Mouse (Mus musculus): Measurements from ENCODE around the gene Fkbp5.
A peak's percentile ranks its signal among the peaks of the same experiment; 100 is the strongest.
"Not testable (repeated sequence)": the region's sequence is repeated elsewhere in the genome, so short reads cannot be mapped to it uniquely, and the experiment has no call there.

Fkbp5 gene

DNA sequence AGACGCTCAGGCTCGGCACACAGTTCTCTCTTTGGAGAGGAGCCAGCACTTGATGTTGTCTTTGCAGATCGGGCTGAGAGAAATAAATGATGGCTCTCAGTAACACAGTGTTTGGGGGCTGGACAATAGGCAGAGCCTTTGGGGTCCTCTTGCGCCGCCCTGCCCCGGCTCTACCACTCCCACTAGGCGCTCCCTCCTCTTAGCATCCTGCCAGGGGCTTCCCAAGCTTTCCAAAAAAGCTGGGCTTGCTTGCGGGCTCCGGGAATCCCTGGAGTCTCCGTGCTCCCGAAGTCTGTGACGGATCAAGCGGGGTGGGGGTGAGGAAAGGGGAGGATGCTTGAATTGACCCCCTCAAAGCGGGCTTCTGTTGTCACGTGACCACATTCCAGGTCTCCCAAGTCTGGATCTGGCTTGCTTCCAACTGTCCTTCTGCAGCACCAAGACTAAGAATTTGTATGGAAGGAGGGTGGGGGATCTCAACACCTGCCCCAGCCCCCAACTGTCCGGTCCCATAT lies at the start of gene Fkbp5:
Gene Fkbp5, minus strand, starts transcription at position 87 of the 515 bp plus-strand sequence.
- peak in 1 of 2 experiments; percentile 44 for DNase-seq (ENCODE audit: low spot score in 2 of 2)

DNA sequence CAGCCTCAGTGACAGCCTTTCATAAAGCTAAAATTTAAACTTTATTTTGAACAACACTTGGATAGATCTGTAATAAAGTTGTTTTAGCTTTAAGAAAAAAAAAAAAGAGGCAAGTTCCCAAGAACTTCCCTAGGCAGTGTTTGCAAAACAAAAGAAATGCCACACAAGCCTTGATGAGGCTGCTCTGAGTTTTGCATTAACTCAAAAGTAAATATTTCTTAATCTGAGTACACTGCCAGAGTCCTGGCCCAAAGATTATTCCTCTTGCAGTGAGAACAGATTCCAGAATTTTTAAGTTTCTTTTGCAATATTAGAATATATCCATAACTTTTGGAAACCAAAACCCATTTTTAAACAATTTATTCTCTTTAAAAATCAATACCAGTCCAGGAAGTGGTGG lies 47.9 kb upstream of the Fkbp5 start:
- no peak for DNase-seq (ENCODE audit: low spot score in 2 of 2)

DNA sequence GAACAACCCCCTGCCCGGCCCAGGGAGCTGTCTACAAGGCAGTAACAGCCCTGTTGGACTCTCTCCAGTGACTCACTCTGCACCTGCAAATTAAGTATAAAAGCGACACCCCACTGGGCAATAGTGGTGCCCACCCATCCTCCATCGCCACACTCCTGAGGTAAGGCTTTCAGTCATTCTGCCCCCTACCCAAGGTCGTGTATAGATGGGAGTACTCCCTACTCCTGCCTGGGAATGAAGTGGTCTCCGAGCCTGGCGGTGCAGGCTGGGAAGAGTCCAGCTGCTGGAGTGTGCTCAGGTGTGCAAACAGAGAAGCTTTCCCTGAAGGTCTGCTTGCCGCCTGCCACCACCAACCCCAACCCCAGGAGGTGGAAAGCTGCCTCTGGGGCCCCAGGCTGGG lies 44.3 kb upstream of the Fkbp5 start:
- DNase-seq (ENCODE audit: low spot score in 2 of 2), result no peak

DNA sequence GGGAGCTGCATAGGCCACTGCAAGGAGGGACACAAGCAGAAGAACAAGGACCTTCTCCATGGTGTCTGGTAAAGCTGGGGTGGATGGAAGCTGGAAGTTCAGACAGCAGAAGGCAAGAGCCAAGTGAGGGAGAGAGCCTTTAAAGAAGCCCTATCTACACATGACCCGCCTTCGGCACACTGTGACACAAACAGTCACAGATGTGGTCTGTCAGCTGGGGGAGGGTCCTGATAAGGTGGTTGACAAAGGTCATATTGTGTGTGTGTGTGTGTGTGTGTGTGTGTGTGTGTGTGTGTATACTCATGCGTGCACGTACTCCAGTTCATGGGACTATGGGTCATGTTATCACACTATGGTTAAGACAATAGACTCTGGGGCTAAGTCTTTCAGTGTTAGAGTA lies 43.3 kb upstream of the Fkbp5 start, which contains the start of gene Clps:
Gene Clps, minus strand, starts transcription at position 169 of the 400 bp plus-strand sequence.
- DNase-seq (ENCODE audit: low spot score in 2 of 2), result no peak

DNA sequence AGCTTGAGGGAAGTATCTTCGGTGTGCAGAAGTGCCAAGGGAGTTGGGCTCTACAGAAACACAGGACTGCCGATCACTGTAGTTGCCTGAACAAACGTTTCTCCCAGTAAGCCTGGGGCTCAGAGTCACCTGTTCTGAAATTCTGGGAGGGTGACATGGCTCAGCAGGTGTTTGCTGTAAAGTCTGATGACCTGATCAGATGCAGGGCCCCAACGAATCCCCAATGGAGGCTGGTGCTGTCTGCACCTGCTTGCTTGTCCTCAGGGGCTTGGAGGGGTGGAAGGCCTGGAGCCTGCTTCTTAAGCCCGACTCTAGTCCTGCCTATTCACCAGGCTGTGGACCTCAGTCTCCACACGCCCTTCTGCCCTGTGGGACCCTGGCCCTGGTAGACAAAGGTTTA lies 40.4 kb upstream of the Fkbp5 start:
- no peak for DNase-seq (ENCODE audit: low spot score in 2 of 2)

DNA sequence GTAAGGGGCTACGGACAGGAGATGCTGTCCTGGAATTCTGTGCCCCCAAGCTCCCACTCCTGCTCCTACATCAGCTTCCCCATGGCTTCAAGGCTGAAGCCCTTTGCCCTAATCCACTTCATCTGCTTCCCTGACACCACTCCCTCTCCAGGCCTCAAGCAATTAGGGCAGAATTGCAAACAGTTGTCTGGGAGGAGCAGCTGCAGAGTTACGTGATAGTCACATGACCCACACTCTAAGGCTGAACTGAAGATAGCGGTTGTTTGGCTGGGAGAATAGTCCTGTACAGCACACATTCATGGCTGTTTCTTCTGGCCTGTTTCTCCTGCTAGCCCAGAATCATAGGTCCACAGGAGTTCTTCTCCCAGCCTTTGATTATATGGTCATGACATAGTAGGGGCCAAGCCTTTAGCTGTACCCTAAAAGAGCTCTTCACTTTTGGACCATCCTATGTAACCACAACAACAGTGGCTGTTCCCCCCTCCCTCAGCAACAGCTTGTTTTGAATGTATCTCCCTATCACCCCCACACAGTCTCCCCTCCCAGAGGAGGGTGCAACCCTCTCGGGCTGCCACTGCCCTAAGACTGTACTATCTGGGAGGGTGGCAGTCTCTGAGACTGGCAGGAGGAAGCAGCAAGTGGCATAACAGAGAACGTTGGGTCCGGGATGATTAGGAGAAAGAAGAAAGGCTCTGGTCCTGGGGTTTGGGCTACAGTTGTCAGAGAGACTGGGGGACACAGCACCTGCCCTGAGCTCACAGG lies 39.5 kb upstream of the Fkbp5 start:
- no peak for DNase-seq (ENCODE audit: low spot score in 2 of 2)

DNA sequence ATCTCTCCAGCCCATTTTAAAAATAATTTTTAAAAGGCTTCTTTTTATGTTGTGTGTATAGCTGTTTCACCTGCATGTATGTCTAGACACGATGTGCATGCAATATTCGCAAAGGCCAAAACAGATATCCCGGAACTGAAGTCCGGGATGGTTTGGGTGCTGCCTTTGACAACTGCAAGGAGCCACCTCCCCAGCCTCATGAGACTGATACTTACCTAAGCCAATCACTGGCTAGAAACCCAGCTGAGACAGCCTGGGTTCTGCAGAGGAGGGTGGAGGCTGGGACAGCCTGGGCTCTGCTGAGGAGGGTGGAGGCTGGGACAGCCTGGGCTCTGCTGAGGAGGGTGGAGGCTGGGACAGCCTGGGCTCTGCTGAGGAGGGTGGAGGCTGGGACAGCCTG lies 36.7 kb upstream of the Fkbp5 start:
- not testable (repeated sequence) for DNase-seq (ENCODE audit: low spot score in 2 of 2)

DNA sequence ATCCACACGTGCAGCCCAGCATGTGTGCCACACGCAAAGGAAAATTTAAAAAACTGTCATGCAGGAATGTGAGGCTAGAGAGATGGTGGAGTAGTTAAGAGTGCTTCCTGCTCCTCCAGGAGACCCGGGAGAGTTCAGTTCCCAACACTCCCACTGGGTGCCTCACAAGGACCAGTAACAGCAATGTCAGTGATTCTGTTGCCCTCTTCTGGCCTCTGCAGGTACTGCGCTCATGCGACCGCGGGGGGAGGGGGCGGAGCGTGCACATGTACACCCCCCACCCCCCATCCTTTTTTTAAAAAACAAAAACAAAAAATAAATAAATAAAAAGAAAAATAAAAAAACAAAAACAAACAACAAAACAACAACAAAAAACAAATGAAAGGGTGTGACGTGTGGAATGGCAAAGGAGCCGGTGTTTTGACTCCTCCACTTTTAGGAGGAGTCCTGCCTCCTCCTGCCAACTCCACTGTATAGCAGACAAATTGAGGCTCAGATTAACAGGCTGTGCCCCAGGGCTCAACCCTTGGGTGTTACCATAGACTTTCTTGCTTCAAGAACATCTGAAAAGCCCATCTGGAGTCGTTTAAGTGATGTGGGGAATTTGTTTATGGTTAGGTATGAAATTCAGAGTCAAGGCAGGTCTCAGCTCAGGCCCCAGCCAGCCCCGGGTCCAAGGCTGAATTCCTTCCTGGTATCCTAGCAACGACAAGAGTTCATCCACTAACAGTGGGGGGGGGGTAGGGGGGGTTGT lies 35.9 kb upstream of the Fkbp5 start:
- peak; percentile 53 to 62 for DNase-seq (ENCODE audit: low spot score in 2 of 2)

DNA sequence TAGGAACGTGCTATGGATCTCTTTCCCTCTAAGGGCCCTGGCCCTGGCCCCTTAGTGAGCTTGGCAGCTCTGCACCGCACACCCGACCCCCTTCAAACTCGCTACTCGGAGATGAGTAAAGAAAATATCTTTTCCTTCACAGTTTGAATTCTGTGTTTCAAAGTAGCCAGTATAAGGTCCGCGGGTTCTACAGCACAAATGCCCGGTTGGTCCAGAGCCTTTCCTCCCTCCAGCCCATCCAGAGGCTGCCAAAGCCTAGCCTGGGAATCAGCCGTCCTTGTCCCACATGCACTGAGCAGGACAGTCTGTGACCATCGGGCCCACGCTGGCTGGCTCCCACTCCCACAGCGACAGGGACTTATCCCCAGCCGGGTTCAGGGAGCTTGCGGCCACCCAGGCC lies 31.8 kb upstream of the Fkbp5 start, which contains the start of gene Clpsl2:
Gene Clpsl2, plus strand, starts transcription at position 301 of the 400 bp plus-strand sequence.
- DNase-seq (ENCODE audit: low spot score in 2 of 2), result no peak

DNA sequence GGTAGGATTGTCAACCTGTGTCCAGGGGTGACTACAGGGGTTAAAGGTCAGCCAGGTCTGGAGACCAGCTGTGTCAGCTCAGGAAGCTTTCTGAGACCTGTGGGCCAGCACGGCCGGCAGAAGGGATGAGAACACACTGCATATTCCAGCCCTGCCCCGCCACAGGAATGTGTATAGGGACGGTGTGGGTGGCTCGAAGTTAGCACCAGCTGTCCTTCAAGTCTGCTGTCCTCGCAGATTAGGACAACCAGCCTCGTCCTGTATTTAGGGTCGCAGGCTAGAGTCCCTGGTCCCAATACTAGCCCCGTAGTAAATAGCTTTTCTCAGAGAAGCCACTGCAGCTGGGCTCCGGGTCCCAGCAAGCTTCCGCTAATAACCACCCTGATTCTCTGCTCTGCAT lies 31.2 kb upstream of the Fkbp5 start:
- DNase-seq (ENCODE audit: low spot score in 2 of 2), result no peak

DNA sequence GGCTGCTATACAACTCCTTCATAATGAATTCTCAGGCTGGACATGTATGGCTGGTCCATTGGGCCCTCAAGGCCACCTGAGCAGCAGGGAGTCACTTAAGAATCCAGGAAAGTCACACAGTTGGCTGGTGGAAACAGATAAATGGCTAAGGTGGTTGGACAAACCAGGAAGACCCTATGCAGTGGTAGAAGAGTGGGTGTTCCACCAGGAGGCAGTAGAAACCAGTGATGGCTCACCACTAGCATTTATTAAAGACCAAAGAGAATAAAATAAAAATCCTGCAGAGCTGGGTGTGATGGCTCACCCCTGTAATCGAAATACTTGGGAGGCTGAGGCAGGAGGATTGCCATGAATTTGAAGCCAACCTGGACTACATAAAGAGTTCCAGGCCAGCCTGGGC lies 29.6 kb upstream of the Fkbp5 start:
- DNase-seq (ENCODE audit: low spot score in 2 of 2), result no peak

DNA sequence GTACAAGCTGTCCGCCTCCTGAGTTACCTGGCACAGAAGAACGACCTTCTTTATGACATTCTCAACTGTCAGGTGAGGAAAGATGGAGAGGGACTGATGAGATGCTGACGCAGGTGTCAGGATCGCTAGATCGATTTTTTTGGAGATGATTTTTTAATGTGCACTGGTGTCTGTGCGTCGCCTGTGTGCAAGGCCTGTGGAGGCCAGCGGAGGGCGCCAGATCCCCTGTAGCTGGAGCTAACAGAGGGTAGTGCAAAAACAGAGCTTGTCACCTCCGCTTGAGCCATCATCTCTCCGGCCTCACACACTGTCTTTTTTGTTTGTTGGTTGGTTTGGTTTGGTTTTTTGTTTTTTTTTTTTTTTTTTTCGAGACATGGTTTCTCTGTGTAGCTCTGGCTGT lies 20.6 kb upstream of the Fkbp5 start:
- DNase-seq (ENCODE audit: low spot score in 2 of 2), result no peak

DNA sequence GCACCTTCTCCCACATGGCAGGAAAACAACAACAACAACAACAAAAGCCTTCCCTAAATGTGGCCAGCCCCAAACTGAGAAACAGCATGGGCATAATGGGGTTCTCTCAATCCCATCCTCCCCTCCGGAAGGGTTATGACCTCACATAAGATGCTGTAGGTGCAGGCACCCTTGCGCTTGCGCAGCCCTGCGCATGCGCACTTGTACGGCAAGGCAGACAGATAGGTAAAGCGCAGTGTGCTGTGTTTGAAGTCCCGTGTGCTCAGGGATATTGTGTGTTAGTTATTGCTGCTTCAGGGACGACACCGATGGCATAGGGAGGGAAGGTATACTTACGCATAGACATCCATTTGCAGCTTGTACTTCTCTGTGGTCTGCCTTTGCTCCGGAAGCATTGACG lies 16.0 kb upstream of the Fkbp5 start:
- no peak for DNase-seq (ENCODE audit: low spot score in 2 of 2)

DNA sequence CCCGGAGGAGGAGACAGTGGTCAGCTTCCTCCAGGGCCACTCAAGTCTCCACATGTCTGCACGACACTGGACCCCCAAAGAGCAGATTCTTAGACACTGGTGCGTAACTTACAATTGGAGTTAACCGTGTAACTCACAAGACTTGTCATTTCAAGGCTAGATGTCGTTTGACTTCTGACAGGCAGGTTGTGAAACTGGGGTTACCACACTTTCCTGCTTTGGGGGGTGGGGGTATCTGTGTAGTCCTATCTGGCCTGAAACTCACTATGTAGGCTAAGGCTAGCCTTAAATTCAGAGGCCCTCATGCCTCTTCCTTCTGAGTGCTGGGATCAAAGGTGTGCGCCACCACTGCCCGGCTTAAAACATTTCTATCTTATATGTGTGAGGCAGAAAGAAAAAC lies 15.2 kb upstream of the Fkbp5 start:
- DNase-seq (ENCODE audit: low spot score in 2 of 2), result no peak

DNA sequence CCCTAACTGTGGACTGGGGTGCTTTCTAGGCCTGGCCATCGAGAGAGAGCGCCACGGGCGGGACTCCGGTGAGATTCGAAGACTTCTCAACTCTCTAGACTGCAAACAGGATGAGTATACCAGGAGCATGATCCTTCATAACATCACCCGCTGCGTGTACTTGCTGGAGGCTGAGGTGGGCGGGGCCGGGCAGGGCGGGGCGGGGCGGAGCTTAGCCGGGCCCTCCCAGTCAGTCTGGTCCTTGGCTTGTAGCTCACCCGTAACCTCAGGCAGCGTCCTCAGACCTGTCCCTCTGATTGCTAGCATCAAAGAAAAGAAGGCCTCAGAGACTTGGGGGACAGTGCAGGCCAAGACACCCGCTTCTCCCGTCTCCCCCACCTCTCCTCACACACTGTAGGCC lies 14.6 kb upstream of the Fkbp5 start:
- no peak for DNase-seq (ENCODE audit: low spot score in 2 of 2)

DNA sequence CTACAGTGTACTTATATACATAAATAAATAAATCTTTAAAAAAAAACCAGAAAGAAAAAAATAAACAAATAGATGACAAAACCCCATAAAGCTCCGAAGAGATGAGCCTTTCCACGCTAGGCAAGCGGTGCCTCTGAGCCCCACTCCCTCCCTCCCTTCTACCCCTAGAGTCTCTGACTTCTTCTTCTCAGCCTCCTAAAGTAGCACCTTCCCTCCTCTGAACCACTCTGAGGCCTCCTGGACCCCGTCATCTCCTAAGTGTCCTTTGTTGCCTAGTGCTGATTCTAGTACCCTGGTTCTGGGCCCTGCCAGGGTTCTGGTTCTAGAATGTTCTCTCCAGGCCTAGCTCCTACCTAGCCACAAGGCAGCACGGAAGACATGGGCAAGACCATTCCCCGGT lies 13.2 kb upstream of the Fkbp5 start, which contains the start of gene Armc12:
Gene Armc12, plus strand, starts transcription at position 301 of the 400 bp plus-strand sequence.
- no peak for DNase-seq (ENCODE audit: low spot score in 2 of 2)

DNA sequence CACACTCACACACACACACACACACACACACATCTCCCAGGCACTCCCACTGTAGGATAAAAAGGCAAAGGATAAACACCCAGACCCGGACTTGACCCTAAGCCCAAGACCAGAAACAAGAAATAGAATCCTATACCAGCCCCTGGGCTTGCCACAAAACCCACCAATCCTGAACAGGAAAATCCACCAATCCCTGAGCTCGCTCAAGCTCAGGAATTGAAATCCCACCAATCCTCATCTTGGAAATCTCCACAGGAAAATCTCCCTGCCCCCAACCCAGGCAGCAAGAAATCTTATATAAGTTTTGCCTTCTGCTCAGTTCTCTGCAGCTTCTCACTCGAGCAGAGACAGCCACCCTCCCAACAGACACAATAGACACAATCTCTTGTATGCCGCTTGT lies 11.8 kb upstream of the Fkbp5 start:
- no peak for DNase-seq (ENCODE audit: low spot score in 2 of 2)

DNA sequence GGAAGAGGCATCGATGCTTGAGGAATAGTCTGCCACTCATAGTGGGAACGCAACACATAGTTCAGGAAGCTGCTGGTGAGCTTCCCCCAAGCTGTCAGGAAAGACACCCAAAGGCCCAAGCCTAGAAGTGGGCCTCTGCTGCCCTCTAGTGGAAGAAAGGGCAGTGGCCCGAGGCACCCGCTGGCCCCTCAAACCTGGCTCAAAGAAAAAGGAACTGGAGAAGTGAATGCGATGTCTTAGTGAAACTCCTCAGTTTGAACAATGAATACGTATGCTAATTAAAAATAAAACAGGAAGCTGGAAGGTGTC lies 10.7 kb upstream of the Fkbp5 start:
- DNase-seq (ENCODE audit: low spot score in 2 of 2), result peak; percentile 51 to 81

DNA sequence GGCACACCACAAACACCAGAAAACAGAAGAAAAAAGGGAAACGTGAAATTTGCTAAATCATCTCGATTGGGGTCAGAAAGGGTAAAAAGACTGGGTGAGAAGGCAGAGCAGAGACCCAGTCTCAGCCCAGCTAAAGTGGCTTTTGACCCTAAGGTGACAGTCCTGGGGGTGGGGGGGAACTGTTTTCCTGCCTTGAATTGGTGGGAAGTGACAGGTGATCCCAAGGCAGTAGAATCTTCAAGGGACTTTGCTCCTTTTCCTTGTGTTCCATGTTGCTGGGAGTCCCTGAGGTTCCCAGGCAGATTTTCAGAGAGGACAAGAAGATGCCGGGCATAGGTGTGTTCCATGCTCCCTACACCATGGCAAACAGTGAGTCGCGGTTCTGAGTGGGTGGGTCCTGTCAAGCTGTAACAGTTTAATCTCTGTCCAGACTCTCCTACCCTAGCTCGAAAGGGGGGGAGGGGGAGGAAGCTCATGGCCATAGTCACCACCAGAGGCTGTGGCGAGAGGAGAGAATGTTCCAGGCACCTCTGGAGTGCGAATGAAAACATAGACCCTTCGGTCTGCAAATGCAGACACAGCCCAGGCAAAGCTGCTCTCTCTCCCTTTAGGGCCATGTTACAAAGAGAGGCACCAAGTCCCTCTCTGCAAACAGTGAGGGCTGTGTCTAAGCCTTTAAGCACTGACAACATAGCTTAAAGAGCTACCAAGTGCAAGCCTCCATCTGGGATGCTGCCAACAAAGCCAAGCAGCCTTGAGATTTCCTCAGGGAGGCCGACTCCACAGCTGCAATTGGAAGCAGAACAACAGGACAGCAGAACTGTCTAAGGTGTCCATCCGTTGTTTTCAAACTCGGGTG lies 10.1 kb upstream of the Fkbp5 start:
- no peak for DNase-seq (ENCODE audit: low spot score in 2 of 2)

DNA sequence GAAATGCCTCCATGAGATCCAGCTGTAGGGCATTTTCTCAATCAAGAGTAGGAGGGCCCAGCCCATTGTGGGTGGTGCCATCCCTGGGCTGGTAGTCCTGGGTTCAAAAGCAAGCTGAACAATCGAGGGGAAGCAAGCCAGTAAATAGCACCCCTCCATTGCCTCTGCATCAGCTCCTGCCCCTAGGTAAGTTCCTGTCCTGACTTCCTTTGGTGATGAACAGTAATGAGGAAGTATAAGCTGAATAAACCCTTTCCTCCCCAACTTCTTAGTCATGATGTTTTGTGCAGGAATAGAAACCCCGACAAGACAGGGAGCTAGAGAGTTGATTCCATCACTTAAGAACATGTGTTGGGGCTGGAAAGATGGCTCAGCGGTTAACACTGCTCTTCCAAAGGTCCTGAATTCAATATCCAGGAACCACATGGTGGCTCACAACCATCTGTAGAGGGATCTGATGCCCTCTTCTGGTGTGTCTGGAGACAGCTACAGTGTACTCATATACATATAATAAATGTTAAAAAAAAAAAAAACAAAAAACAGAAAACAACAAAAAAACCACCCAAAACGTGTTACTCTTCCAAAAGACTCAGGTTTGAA lies 7.6 kb upstream of the Fkbp5 start:
- no peak for DNase-seq (ENCODE audit: low spot score in 2 of 2)

DNA sequence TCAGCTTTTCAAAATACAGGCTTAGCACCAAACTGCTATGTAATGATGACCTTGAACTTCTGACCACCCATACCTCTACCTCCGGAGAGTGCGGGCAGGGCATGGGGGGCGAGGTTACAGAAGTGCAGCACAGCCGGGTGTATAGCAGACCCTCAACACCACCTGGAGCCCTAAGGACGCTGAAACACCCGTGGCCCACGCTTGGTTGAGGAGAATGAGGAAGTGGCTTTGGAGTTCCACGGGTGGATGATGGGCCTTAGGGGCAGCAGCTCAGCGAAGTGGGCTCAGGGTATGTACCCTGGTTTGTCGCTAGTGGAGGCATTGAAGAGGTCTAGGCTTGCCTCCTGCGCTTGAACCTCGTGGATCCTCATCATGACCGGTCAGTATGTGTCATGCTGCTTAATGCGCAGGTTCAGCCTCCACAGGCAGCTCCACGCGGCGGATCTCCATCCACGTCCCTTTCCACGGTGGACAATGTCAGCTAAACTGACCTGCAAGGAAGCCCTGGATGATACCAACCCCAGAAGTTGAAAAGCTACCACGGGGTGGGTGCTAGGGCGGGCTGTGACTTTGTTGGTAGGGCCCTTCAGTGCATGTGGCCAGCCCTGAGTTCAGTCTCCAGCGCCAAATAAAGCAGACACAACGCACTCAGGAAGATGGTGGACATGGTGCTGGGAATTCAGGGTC lies 6.8 kb upstream of the Fkbp5 start:
- no peak for DNase-seq (ENCODE audit: low spot score in 2 of 2)
